Mouse (Mus musculus): Measurements from ENCODE around the gene Olfr593. TPM values are rescaled to one million over a fixed set of nuclear protein-coding genes. Genes with fewer than 3 reads are reported as not detected.
"Not testable (repeated sequence)": the region's sequence is repeated elsewhere in the genome, so short reads cannot be mapped to it uniquely, and the experiment has no call there.

The Olfr593 gene
- total RNA-seq (2018; cell fraction: chromatin; rRNA removed): not detected
- not detected for total RNA-seq (2018; cell fraction: cytosol; rRNA removed)
- not detected for total RNA-seq (2018; cell fraction: nucleus; rRNA removed)
- polyA plus RNA-seq (2018): not detected in 3 replicates

GRCm38 (mm10) chr7:103211562-103211961, at the start of gene Olfr593:
TSS of gene Olfr593 (plus strand) at chr7:103211862.
- H3K79me2 ChIP-seq (ENCODE audit: inconsistent target): no peaks in the 10 kb centered on the region
- H3K36me3 ChIP-seq (ENCODE audit: inconsistent target): no peaks in the 10 kb centered on the region
- no peak within 1 kb of the TSS for H3K4me3 ChIP-seq (ENCODE audit: inconsistent target)
- 85% methylated on average over 1 of the region's 1 CpGs for WGBS (ENCODE audit: missing documents)
- H3K27ac ChIP-seq: no peak within 1 kb of the TSS

GRCm38 (mm10) chr7:103169697-103170096, 42.0 kb upstream of the Olfr593 start:
- 76% methylated on average over 5 of the region's 5 CpGs for WGBS (ENCODE audit: missing documents)
- H3K79me2 ChIP-seq (ENCODE audit: inconsistent target): no peaks in the 10 kb centered on the region

GRCm38 (mm10) chr7:103178240-103178639, 33.4 kb upstream of the Olfr593 start, which contains the start of gene Olfr591:
TSS of gene Olfr591 (minus strand) at chr7:103178340.
- H3K27ac ChIP-seq: no peak within 1 kb of the TSS
- no peak within 1 kb of the TSS for H3K4me3 ChIP-seq (ENCODE audit: inconsistent target)
- H3K36me3 ChIP-seq (ENCODE audit: inconsistent target): no peaks in the 10 kb centered on the region
- WGBS (ENCODE audit: missing documents): 83% methylated on average over 1 of the region's 1 CpGs
- H3K79me2 ChIP-seq (ENCODE audit: inconsistent target): no peaks in the 10 kb centered on the region

More at GRCm38 (mm10) chr7:103169697-103170096, 42.0 kb upstream of the Olfr593 start:
- Histone ChIP-seq H3K36me3 (ENCODE audit: inconsistent target) (no peaks in the 10 kb centered on the region), H3K4me3 (ENCODE audit: inconsistent target) (no peak overlapping the region), H3K27ac (no peak overlapping the region)

GRCm38 (mm10) chr7:103184503-103184902, 27.2 kb upstream of the Olfr593 start, which contains the start of gene Olfr592:
TSS of gene Olfr592 (plus strand) at chr7:103184803.
- H3K36me3 ChIP-seq (ENCODE audit: inconsistent target): not testable (repeated sequence)
- 80% methylated on average over 1 of the region's 1 CpGs for WGBS (ENCODE audit: missing documents)

GRCm38 (mm10) chr7:103212050-103212449, 388 bp downstream of the Olfr593 start:
- H3K4me3 ChIP-seq (ENCODE audit: inconsistent target); H3K27ac ChIP-seq; H3K79me2 ChIP-seq (ENCODE audit: inconsistent target); H3K36me3 ChIP-seq (ENCODE audit: inconsistent target): not testable (repeated sequence)
- 83% methylated on average over 5 of the region's 5 CpGs for WGBS (ENCODE audit: missing documents)

More at GRCm38 (mm10) chr7:103184503-103184902, 27.2 kb upstream of the Olfr593 start, which contains the start of gene Olfr592:
- H3K79me2 ChIP-seq (ENCODE audit: inconsistent target); H3K27ac ChIP-seq; H3K4me3 ChIP-seq (ENCODE audit: inconsistent target): not testable (repeated sequence)

- no peak within 1 kb of the TSS for H3K27ac ChIP-seq
- H3K36me3 ChIP-seq (ENCODE audit: inconsistent target): no peaks in the 10 kb centered on the region
- H3K79me2 ChIP-seq (ENCODE audit: inconsistent target): no peaks in the 10 kb centered on the region
- H3K4me3 ChIP-seq (ENCODE audit: inconsistent target): no peak within 1 kb of the TSS
Measured at GRCm38 (mm10) chr7:103216696-103217095, 5.0 kb downstream of the Olfr593 start, which contains the start of gene Olfr594. TSS of gene Olfr594 (plus strand) at chr7:103216996.

GRCm38 (mm10) chr7:103252405-103252804, 40.7 kb downstream of the Olfr593 start, which contains the start of gene Usp17ld:
TSS of gene Usp17ld (minus strand) at chr7:103252505.
- H3K79me2 ChIP-seq (ENCODE audit: inconsistent target); H3K36me3 ChIP-seq (ENCODE audit: inconsistent target); H3K27ac ChIP-seq; H3K4me3 ChIP-seq (ENCODE audit: inconsistent target): not testable (repeated sequence)

Other genes with a start within 250 kb of the Olfr593 start
- gene Olfr576, start 249.2 kb upstream of the Olfr593 start, polyA plus RNA-seq (2018): not detected in 3 replicates
- not detected in 3 replicates for gene Olfr577, start 235.9 kb upstream of the Olfr593 start, polyA plus RNA-seq (2018)
- gene Olfr578, start 222.5 kb upstream of the Olfr593 start, polyA plus RNA-seq (2018): not detected in 3 replicates
- gene Olfr582, start 173.8 kb upstream of the Olfr593 start, polyA plus RNA-seq (2018): not detected in 3 replicates
- gene Olfr583, start 160.6 kb upstream of the Olfr593 start, polyA plus RNA-seq (2018): not detected in 3 replicates
- not detected in 3 replicates for gene Olfr584, start 130.0 kb upstream of the Olfr593 start, polyA plus RNA-seq (2018)
- not detected in 3 replicates for gene Olfr585, start 114.1 kb upstream of the Olfr593 start, polyA plus RNA-seq (2018)
- not detected in 3 replicates for gene Olfr586, start 86.2 kb upstream of the Olfr593 start, polyA plus RNA-seq (2018)
- not detected in 3 replicates for gene Olfr588-ps1, start 71.0 kb upstream of the Olfr593 start, polyA plus RNA-seq (2018)
- gene Olfr589, start 55.5 kb upstream of the Olfr593 start, polyA plus RNA-seq (2018): not detected in 3 replicates
- gene Olfr591, start 33.5 kb upstream of the Olfr593 start, polyA plus RNA-seq (2018): not detected in 3 replicates
- not detected in 3 replicates for gene Olfr592, start 27.1 kb upstream of the Olfr593 start, polyA plus RNA-seq (2018)
- not detected in 3 replicates for gene Olfr594, start 5.1 kb downstream of the Olfr593 start, polyA plus RNA-seq (2018)
- not detected in 3 replicates for gene Usp17ld, start 40.6 kb downstream of the Olfr593 start, polyA plus RNA-seq (2018)
- gene Olfr596, start 93.8 kb downstream of the Olfr593 start, polyA plus RNA-seq (2018): not detected in 3 replicates
- not detected in 3 replicates for gene Olfr597, start 104.5 kb downstream of the Olfr593 start, polyA plus RNA-seq (2018)
- not detected in 3 replicates for gene Olfr598, start 111.7 kb downstream of the Olfr593 start, polyA plus RNA-seq (2018)
- gene Olfr599, start 124.1 kb downstream of the Olfr593 start, polyA plus RNA-seq (2018): not detected in 3 replicates
- not detected in 3 replicates for gene Olfr600, start 137.8 kb downstream of the Olfr593 start, polyA plus RNA-seq (2018)
- not detected in 3 replicates for gene Olfr601, start 150.8 kb downstream of the Olfr593 start, polyA plus RNA-seq (2018)
- gene Olfr603, start 174.3 kb downstream of the Olfr593 start, polyA plus RNA-seq (2018): not detected in 3 replicates
- gene Usp17lc, start 203.2 kb downstream of the Olfr593 start, polyA plus RNA-seq (2018): not detected in 3 replicates
- gene Olfr605, start 233.6 kb downstream of the Olfr593 start, polyA plus RNA-seq (2018): not detected in 3 replicates
- not detected in 3 replicates for gene Olfr606, start 237.2 kb downstream of the Olfr593 start, polyA plus RNA-seq (2018)